Mouse (Mus musculus): ENCODE data around the gene 1110059E24Rik. TPM values are rescaled to one million over a fixed set of nuclear protein-coding genes. Genes with fewer than 3 reads are reported as not detected.

Gene 1110059E24Rik
- total RNA-seq (2017), result 116 and 172 TPM in 2 replicates

- ATAC-seq (ENCODE audit: extremely low read depth, insufficient number of reproducible peaks, low FRiP score, poor library complexity, severe bottlenecking), result peak; percentile 94
Observed at GRCm38 (mm10) chr19:21652285-21653171, at the start of gene 1110059E24Rik. TSS of gene 1110059E24Rik (minus strand) at chr19:21652976.

- no peak for ATAC-seq (ENCODE audit: extremely low read depth, insufficient number of reproducible peaks, low FRiP score, poor library complexity, severe bottlenecking)
Observed at GRCm38 (mm10) chr19:21680986-21681385, 28.2 kb upstream of the 1110059E24Rik start.

- ATAC-seq (ENCODE audit: extremely low read depth, insufficient number of reproducible peaks, low FRiP score, poor library complexity, severe bottlenecking), result no peak
Observed at GRCm38 (mm10) chr19:21680091-21680490, 27.3 kb upstream of the 1110059E24Rik start.

GRCm38 (mm10) chr19:21674354-21675096 lies 21.7 kb upstream of the 1110059E24Rik start:
- no peak for ATAC-seq (ENCODE audit: extremely low read depth, insufficient number of reproducible peaks, low FRiP score, poor library complexity, severe bottlenecking)

GRCm38 (mm10) chr19:21669650-21670049 lies 16.9 kb upstream of the 1110059E24Rik start:
- no peak for ATAC-seq (ENCODE audit: extremely low read depth, insufficient number of reproducible peaks, low FRiP score, poor library complexity, severe bottlenecking)

GRCm38 (mm10) chr19:21663756-21664456 lies 11.1 kb upstream of the 1110059E24Rik start:
- no peak for ATAC-seq (ENCODE audit: extremely low read depth, insufficient number of reproducible peaks, low FRiP score, poor library complexity, severe bottlenecking)

- ATAC-seq (ENCODE audit: extremely low read depth, insufficient number of reproducible peaks, low FRiP score, poor library complexity, severe bottlenecking), result no peak
Observed at GRCm38 (mm10) chr19:21660734-21661133, 8.0 kb upstream of the 1110059E24Rik start.

- no peak for ATAC-seq (ENCODE audit: extremely low read depth, insufficient number of reproducible peaks, low FRiP score, poor library complexity, severe bottlenecking)
Observed at GRCm38 (mm10) chr19:21654788-21655187, 2.0 kb upstream of the 1110059E24Rik start.

GRCm38 (mm10) chr19:21653172-21653981 lies 601 bp upstream of the 1110059E24Rik start, which contains the start of gene Abhd17b:
TSS of gene Abhd17b (plus strand) at chr19:21653185.
- ATAC-seq (ENCODE audit: extremely low read depth, insufficient number of reproducible peaks, low FRiP score, poor library complexity, severe bottlenecking), result no peak

- ATAC-seq (ENCODE audit: extremely low read depth, insufficient number of reproducible peaks, low FRiP score, poor library complexity, severe bottlenecking), result no peak
Observed at GRCm38 (mm10) chr19:21651664-21652063, 1.1 kb downstream of the 1110059E24Rik start.

GRCm38 (mm10) chr19:21646142-21646541 lies 6.6 kb downstream of the 1110059E24Rik start:
- ATAC-seq (ENCODE audit: extremely low read depth, insufficient number of reproducible peaks, low FRiP score, poor library complexity, severe bottlenecking), result peak; percentile 62

GRCm38 (mm10) chr19:21645301-21645700 lies 7.5 kb downstream of the 1110059E24Rik start:
- ATAC-seq (ENCODE audit: extremely low read depth, insufficient number of reproducible peaks, low FRiP score, poor library complexity, severe bottlenecking), result no peak

- ATAC-seq (ENCODE audit: extremely low read depth, insufficient number of reproducible peaks, low FRiP score, poor library complexity, severe bottlenecking), result no peak
Observed at GRCm38 (mm10) chr19:21643935-21644334, 8.8 kb downstream of the 1110059E24Rik start.

GRCm38 (mm10) chr19:21637672-21638071 lies 15.1 kb downstream of the 1110059E24Rik start:
- ATAC-seq (ENCODE audit: extremely low read depth, insufficient number of reproducible peaks, low FRiP score, poor library complexity, severe bottlenecking), result no peak

- no peak for ATAC-seq (ENCODE audit: extremely low read depth, insufficient number of reproducible peaks, low FRiP score, poor library complexity, severe bottlenecking)
Observed at GRCm38 (mm10) chr19:21636907-21637306, 15.9 kb downstream of the 1110059E24Rik start.

GRCm38 (mm10) chr19:21635406-21635805 lies 17.4 kb downstream of the 1110059E24Rik start:
- no peak for ATAC-seq (ENCODE audit: extremely low read depth, insufficient number of reproducible peaks, low FRiP score, poor library complexity, severe bottlenecking)

GRCm38 (mm10) chr19:21630656-21631331 lies 22.0 kb downstream of the 1110059E24Rik start:
- peak; percentile 91 for ATAC-seq (ENCODE audit: extremely low read depth, insufficient number of reproducible peaks, low FRiP score, poor library complexity, severe bottlenecking)

GRCm38 (mm10) chr19:21629501-21629900 lies 23.3 kb downstream of the 1110059E24Rik start:
- ATAC-seq (ENCODE audit: extremely low read depth, insufficient number of reproducible peaks, low FRiP score, poor library complexity, severe bottlenecking), result 0 out of 2 replicates have a peak, but pooled peaks have one; percentile 8

All from neutrophil, adult 5-6 weeks (primary cell).